Mouse (Mus musculus) kidney, adult 2 months (tissue): ENCODE measurements at regions not wholly inside any gene's neighbourhood (a gene's known extent, or its start where the extent isn't known, plus 50 kb on each side); places are given as distances from the start of the nearest gene placed in this dataset.

Experiments used
- CTCF ChIP-seq: fragments of 200-500 bp; conservative IDR thresholded peaks from 2 replicates; pipeline ENCODE4 v1.5.1; 2011; ENCODE audit warnings: low read depth, mild to moderate bottlenecking, control low read depth, low read length, moderate library complexity, mixed read lengths; ENCODE audit not compliant: insufficient read depth, insufficient read length
- POLR2A ChIP-seq: fragments of 200-500 bp; IDR thresholded peaks from one replicate; pipeline ENCODE4 v1.6.1; 2011; ENCODE audit warnings: low read depth, low read length, control low read depth

DNA sequence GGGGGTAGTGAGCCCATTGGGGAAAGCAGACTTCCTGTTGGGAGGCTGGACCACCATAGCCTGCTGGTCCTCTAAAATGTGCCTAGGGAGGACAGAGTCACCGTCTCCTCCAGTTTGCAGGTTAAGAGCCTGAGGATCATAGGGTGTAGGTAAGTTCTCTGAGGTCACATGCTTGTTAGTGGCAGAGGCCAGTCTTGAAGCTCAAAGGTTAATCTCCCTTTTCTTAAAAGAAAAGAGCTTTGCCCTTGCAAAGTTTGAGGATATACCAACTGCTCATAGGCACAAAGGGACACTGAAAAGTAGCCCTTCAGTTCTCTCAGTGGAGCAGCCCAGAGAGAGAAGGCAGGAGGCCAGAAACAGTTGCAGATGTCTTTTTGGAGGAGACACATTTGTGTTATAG lies 116.7 kb downstream of the Dmrta2 start:
- TF ChIP-seq CTCF (no peak), POLR2A (no peak)
